Mouse (Mus musculus): ENCODE data around the gene Ripk4.

Ripk4 gene

GRCm38 (mm10) chr16:97734760-97735322, 28.7 kb downstream of the Ripk4 start:
- DNase-seq: no peak

GRCm38 (mm10) chr16:97733599-97733998, 30.0 kb downstream of the Ripk4 start:
- DNase-seq: no peak

- DNase-seq: no peak
Observed at GRCm38 (mm10) chr16:97730321-97730720, 33.3 kb downstream of the Ripk4 start.

- no peak for DNase-seq
Observed at GRCm38 (mm10) chr16:97726436-97726835, 37.2 kb downstream of the Ripk4 start.

GRCm38 (mm10) chr16:97720093-97720492, 43.5 kb downstream of the Ripk4 start:
- no peak for DNase-seq

- DNase-seq: no peak
Observed at GRCm38 (mm10) chr16:97719392-97719983, 44.1 kb downstream of the Ripk4 start.

GRCm38 (mm10) chr16:97716567-97716966, 47.0 kb downstream of the Ripk4 start:
- DNase-seq: no peak

- DNase-seq: no peak
Observed at GRCm38 (mm10) chr16:97712129-97712528, 51.5 kb downstream of the Ripk4 start.

- no peak for DNase-seq
Observed at GRCm38 (mm10) chr16:97701871-97702270, 61.7 kb downstream of the Ripk4 start.

GRCm38 (mm10) chr16:97697769-97698168, 65.8 kb downstream of the Ripk4 start:
- no peak for DNase-seq

GRCm38 (mm10) chr16:97695709-97696108, 67.9 kb downstream of the Ripk4 start:
- DNase-seq: no peak
